Comparison of ENCODE assay signal across 21 mouse cellular contexts in the genomic region with DNA sequence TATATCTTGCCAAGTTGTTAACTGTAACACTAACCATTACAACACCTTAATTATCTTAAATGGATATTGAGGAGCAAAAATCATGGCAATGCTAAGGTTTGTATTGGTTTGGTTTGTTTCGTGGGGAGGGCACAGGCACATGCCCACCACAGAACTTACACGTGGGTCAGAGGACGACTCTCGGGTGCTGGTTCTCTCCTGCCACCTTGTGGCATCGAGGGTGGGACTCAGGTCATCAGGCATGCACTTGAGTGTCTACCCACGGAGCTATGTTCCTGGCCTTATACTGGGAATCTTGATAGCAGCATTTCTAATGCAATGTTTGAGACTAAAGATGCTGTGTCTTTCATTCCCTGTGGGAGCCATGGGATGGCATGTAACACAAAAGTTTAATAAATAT. TPM values are rescaled to one million over a fixed set of nuclear protein-coding genes. Genes with fewer than 3 reads are reported as not detected.
A peak's percentile ranks its signal among the peaks of the same experiment; 100 is the strongest.
DNase-seq lines count a peak whose midpoint lies in the region; ATAC-seq and TF ChIP-seq lines count a peak whose summit lies in the region.
"Had no signal": no experiment of that assay in that cellular context is flagged by ENCODE, and none has a peak within 500 bp of the region (broad histone marks: within the 10 kb centered on the region; RNA-seq: fewer than 3 reads in every experiment).

No protein-coding gene starts in this region.

- no peak overlapping the region for H3K4me2 ChIP-seq in intestine, postnatal 0 days (replicated peaks; ENCODE audit: low read depth)
- no peak overlapping the region for H3K4me2 ChIP-seq in intestine, embryonic 15.5 days (replicated peaks)
- no peak overlapping the region for H3K4me2 ChIP-seq in stomach, postnatal 0 days (replicated peaks; ENCODE audit: low read depth)
- no peak overlapping the region for H3K4me2 ChIP-seq in forebrain, embryonic 16.5 days (ENCODE audit: low read length)
- H3K4me2 ChIP-seq: forebrain, embryonic 15.5 days; neural tube, embryonic 15.5 days had no signal

- no peak overlapping the region for H3K4me3 ChIP-seq in intestine, postnatal 0 days (ENCODE audit: low read depth, low read length)
- no peak overlapping the region for H3K4me3 ChIP-seq in intestine, embryonic 15.5 days (replicated peaks)
- no peak overlapping the region for H3K4me3 ChIP-seq in MEL (ENCODE audit: control insufficient read depth in 1 of 2, insufficient read depth in 1 of 2, low read depth in 2 of 2, low read length in 2 of 2)
- no peak overlapping the region for H3K4me3 ChIP-seq in stomach, postnatal 0 days (ENCODE audit: low read depth, low read length)
- H3K4me3 ChIP-seq in forebrain, embryonic 16.5 days (replicated peaks; ENCODE audit: low read length), result no peak overlapping the region
- H3K4me3 ChIP-seq: forebrain, embryonic 15.5 days; heart, adult 2 months; midbrain, embryonic 10.5 days; neural tube, embryonic 15.5 days had no signal

- TF ChIP-seq EP300 in MEL (IDR thresholded peaks at IDR 0.05; ENCODE audit: low read depth in 1 of 2, low read length in 2 of 2), result no peak
- no peak for TF ChIP-seq EP300 in stomach, postnatal 0 days (optimal IDR thresholded peaks at IDR 0.05)

- no peaks in the 10 kb centered on the region for H3K79me2 ChIP-seq in MEL (ENCODE audit: control insufficient read depth, insufficient read depth, low read length, poor library complexity)

- no peak overlapping the region for H3K27ac ChIP-seq in intestine, postnatal 0 days (ENCODE audit: low read depth, low read length)
- no peak overlapping the region for H3K27ac ChIP-seq in intestine, embryonic 15.5 days
- no peak overlapping the region for H3K27ac ChIP-seq in MEL (ENCODE audit: control insufficient read depth, low read depth, low read length)
- H3K27ac ChIP-seq in stomach, postnatal 0 days (replicated peaks), result no peak overlapping the region
- no peak overlapping the region for H3K27ac ChIP-seq in forebrain, embryonic 16.5 days (ENCODE audit: low read length)
- H3K27ac ChIP-seq: forebrain, embryonic 15.5 days; heart, adult 2 months; midbrain, embryonic 10.5 days; neural tube, embryonic 15.5 days had no signal

- TF ChIP-seq RAD21 in MEL (IDR thresholded peaks at IDR 0.05; ENCODE audit: low read depth, low read length), result peak; percentile 24; the same call in 1 of the 2 replicates

- H3K36me3 ChIP-seq in intestine, postnatal 0 days (ENCODE audit: control insufficient read depth, insufficient read depth), result no peaks in the 10 kb centered on the region
- no peaks in the 10 kb centered on the region for H3K36me3 ChIP-seq in intestine, embryonic 15.5 days
- H3K36me3 ChIP-seq in MEL (ENCODE audit: control insufficient read depth in 1 of 2, insufficient read depth in 2 of 2, low read length in 2 of 2), result no peaks in the 10 kb centered on the region
- H3K36me3 ChIP-seq in stomach, postnatal 0 days (ENCODE audit: control insufficient read depth, insufficient read depth, low read length), result no peaks in the 10 kb centered on the region
- no peaks in the 10 kb centered on the region for H3K36me3 ChIP-seq in forebrain, embryonic 16.5 days (ENCODE audit: control insufficient read depth, insufficient read depth)
- H3K36me3 ChIP-seq: forebrain, embryonic 15.5 days; midbrain, embryonic 10.5 days; neural tube, embryonic 15.5 days had no signal

- peaks cover 57% of the 10 kb centered on the region for H3K27me3 ChIP-seq in intestine, postnatal 0 days (replicated peaks; ENCODE audit: control insufficient read depth, insufficient read depth, low read length)
- H3K27me3 ChIP-seq in intestine, embryonic 15.5 days (replicated peaks), result peaks cover 60% of the 10 kb centered on the region
- no peaks in the 10 kb centered on the region; a peak in 1 of 4 replicates for H3K27me3 ChIP-seq in MEL (ENCODE audit: control insufficient read depth in 1 of 2, insufficient read depth in 2 of 2, low read length in 2 of 2)
- H3K27me3 ChIP-seq in stomach, postnatal 0 days (ENCODE audit: control insufficient read depth, insufficient read depth, low read length), result peaks cover 25% of the 10 kb centered on the region
- peaks cover 51% of the 10 kb centered on the region for H3K27me3 ChIP-seq in forebrain, embryonic 16.5 days (replicated peaks; ENCODE audit: control insufficient read depth, insufficient read depth, low read length)

- peaks cover 4% of the 10 kb centered on the region; the same call in 1 of the 2 replicates for H3K9me3 ChIP-seq in intestine, postnatal 0 days (ENCODE audit: control insufficient read depth)
- H3K9me3 ChIP-seq in intestine, embryonic 15.5 days, result no peaks in the 10 kb centered on the region
- no peaks in the 10 kb centered on the region for H3K9me3 ChIP-seq in MEL (replicated peaks; ENCODE audit: insufficient read depth, low read length)
- 0 out of 2 replicates have a peak, but pooled peaks cover 2% of the 10 kb centered on the region for H3K9me3 ChIP-seq in stomach, postnatal 0 days (ENCODE audit: control insufficient read depth, low read length)
- peaks cover 4% of the 10 kb centered on the region; the same call in 1 of the 2 replicates for H3K9me3 ChIP-seq in forebrain, embryonic 16.5 days (ENCODE audit: control insufficient read depth, low read length)
- H3K9me3 ChIP-seq: forebrain, embryonic 15.5 days; neural tube, embryonic 15.5 days had no signal

- ATAC-seq in intestine, postnatal 0 days, result no peak
- no peak for ATAC-seq in intestine, embryonic 15.5 days
- ATAC-seq in stomach, postnatal 0 days (ENCODE audit: low FRiP score, low TSS enrichment), result no peak
- ATAC-seq in forebrain, embryonic 16.5 days, result no peak
- ATAC-seq: forebrain, embryonic 15.5 days; Patski had no signal

- H3K4me1 ChIP-seq in intestine, postnatal 0 days (replicated peaks; ENCODE audit: control insufficient read depth, insufficient read depth, low read length), result no peaks in the 10 kb centered on the region
- no peaks in the 10 kb centered on the region for H3K4me1 ChIP-seq in intestine, embryonic 15.5 days (replicated peaks)
- no peaks in the 10 kb centered on the region for H3K4me1 ChIP-seq in MEL (ENCODE audit: control insufficient read depth in 1 of 2, insufficient read depth in 2 of 2, low read length in 2 of 2)
- no peaks in the 10 kb centered on the region for H3K4me1 ChIP-seq in stomach, postnatal 0 days (replicated peaks; ENCODE audit: control insufficient read depth, insufficient read depth)
- peaks cover 14% of the 10 kb centered on the region for H3K4me1 ChIP-seq in forebrain, embryonic 16.5 days (replicated peaks; ENCODE audit: control insufficient read depth, insufficient read depth, low read length)

- H3K9ac ChIP-seq in intestine, postnatal 0 days (ENCODE audit: low read depth, low read length), result no peak overlapping the region
- H3K9ac ChIP-seq in intestine, embryonic 15.5 days, result no peak overlapping the region
- H3K9ac ChIP-seq in MEL (ENCODE audit: control insufficient read depth, low read depth, low read length, poor library complexity, severe bottlenecking), result no peak overlapping the region
- H3K9ac ChIP-seq in stomach, postnatal 0 days (ENCODE audit: low read length), result no peak overlapping the region
- no peak overlapping the region for H3K9ac ChIP-seq in forebrain, embryonic 16.5 days (replicated peaks; ENCODE audit: low read depth, low read length)
- H3K9ac ChIP-seq: forebrain, embryonic 15.5 days; neural tube, embryonic 15.5 days had no signal

- 35% methylated on average over 6 of the region's 6 CpGs for WGBS in intestine, postnatal 0 days
- 35% methylated on average over 6 of the region's 6 CpGs for WGBS in intestine, embryonic 15.5 days
- WGBS in stomach, postnatal 0 days, result 37% methylated on average over 6 of the region's 6 CpGs
- 39% methylated on average over 6 of the region's 6 CpGs for WGBS in forebrain, embryonic 16.5 days

- DNase-seq in retina, postnatal 1 day, result peak; percentile 51
- no peak for DNase-seq in retina, embryonic 14.5 days (ENCODE audit: low spot score)
- peak; percentile 10 for DNase-seq in MEL (ENCODE audit: low read depth, low spot score)
- DNase-seq in stomach, postnatal 0 days (ENCODE audit: low spot score), result no peak
- DNase-seq: cerebellum, adult 11-12 months; gastrocnemius, postnatal 10 days; heart, adult 2 months; kidney, postnatal 10 days; lung, postnatal 10 days; right cerebral cortex, adult 18-20 months had no signal

- no peak for TF ChIP-seq POLR2A in MEL (IDR thresholded peaks at IDR 0.05; ENCODE audit: control insufficient read depth in 1 of 2, insufficient read depth in 1 of 2, low read depth in 1 of 2, low read length in 2 of 2, poor library complexity in 1 of 2)

- TF ChIP-seq CTCF in intestine, postnatal 0 days (IDR thresholded peaks at IDR 0.05; ENCODE audit: low read depth), result peak; percentile 59
- peak in 2 of 3 experiments; percentile 30 to 34; a peak in 3 of 6 replicates for TF ChIP-seq CTCF in MEL (IDR thresholded peaks at IDR 0.05 in 2 of 3, conservative IDR thresholded peaks at IDR 0.05 in 1 of 3; ENCODE audit: control insufficient read depth in 1 of 3, insufficient read depth in 1 of 3, low read depth in 2 of 3, low read length in 3 of 3, poor library complexity in 1 of 3, severe bottlenecking in 1 of 3)
- peak; percentile 36; the same call in 1 of the 2 replicates for TF ChIP-seq CTCF in stomach, postnatal 0 days (IDR thresholded peaks at IDR 0.05; ENCODE audit: low read depth)

TF ChIP-seq in MEL, 35 proteins besides CTCF, POLR2A, EP300 and RAD21 (continues in another document):
- TF ChIP-seq SMC3 (IDR thresholded peaks at IDR 0.05; ENCODE audit: low read depth, low read length), result peak; percentile 32
- TF ChIP-seq TCF12 (IDR thresholded peaks at IDR 0.05; ENCODE audit: low read depth, low read length), result no peak
- TF ChIP-seq MEF2A (IDR thresholded peaks at IDR 0.05; ENCODE audit: extremely low read depth, insufficient replicate concordance, low read depth, low read length, poor library complexity, severe bottlenecking), result no peak

RNA-seq across cellular contexts. Expression of gene Olig2, which starts 8.2 kb away (rescaled TPM):
- not detected in 2 replicates for polyA plus RNA-seq in intestine, postnatal 0 days (2015; fragmentation: Nextera tagmentation; extraction: Ambion mirVana)
- polyA plus RNA-seq in intestine, embryonic 15.5 days (2015; fragmentation: Nextera tagmentation; extraction: Ambion mirVana), result not detected in 2 replicates
- total RNA-seq in MEL (2012; rRNA removed), result not detected in 2 replicates
- polyA plus RNA-seq in MEL (2012; ENCODE audit: insufficient read depth in 1 of 2, insufficient read length in 2 of 2, low read depth in 1 of 2, low replicate concordance in 2 of 2, missing spikeins in 1 of 2), result not detected
- not detected in 2 replicates for polyA plus RNA-seq in stomach, postnatal 0 days (2015; fragmentation: Nextera tagmentation; extraction: Ambion mirVana)
- 4.7 and 5.7 TPM in 2 replicates for polyA plus RNA-seq in forebrain, embryonic 16.5 days (2015; fragmentation: Nextera tagmentation; extraction: Ambion mirVana)
- total RNA-seq: gastrocnemius, postnatal 10 days; heart, adult 2 months; liver, adult 2 months had no signal
- polyA plus RNA-seq: heart, adult 2 months; heart, embryonic 16.5 days; liver, adult 2 months; Patski; stomach, embryonic 16.5 days had no signal

RNA-seq across cellular contexts. Expression of gene Olig1, which starts 52.5 kb away (rescaled TPM):
- not detected in 2 replicates for polyA plus RNA-seq in intestine, postnatal 0 days (2015; fragmentation: Nextera tagmentation; extraction: Ambion mirVana)
- 0.13 TPM in 1 of 2 replicates, not detected in the other for polyA plus RNA-seq in intestine, embryonic 15.5 days (2015; fragmentation: Nextera tagmentation; extraction: Ambion mirVana)
- not detected in 2 replicates for total RNA-seq in MEL (2012; rRNA removed)
- polyA plus RNA-seq in MEL (2012; ENCODE audit: insufficient read depth in 1 of 2, insufficient read length in 2 of 2, low read depth in 1 of 2, low replicate concordance in 2 of 2, missing spikeins in 1 of 2), result not detected
- 0.04 and 0.06 TPM in 2 replicates for polyA plus RNA-seq in stomach, postnatal 0 days (2015; fragmentation: Nextera tagmentation; extraction: Ambion mirVana)
- 32.3 and 39.7 TPM in 2 replicates for polyA plus RNA-seq in forebrain, embryonic 16.5 days (2015; fragmentation: Nextera tagmentation; extraction: Ambion mirVana)
- total RNA-seq: heart, adult 2 months had no signal
- polyA plus RNA-seq: Patski; spleen, adult 2 months had no signal

Comparison
In these comparisons a context has a peak if more than half of its experiments do, and no peak if none do; other contexts are left out.
1. DNase-seq: peak in retina, postnatal 1 day (single experiment) and MEL (single experiment); none in retina, embryonic 14.5 days (single experiment) and stomach, postnatal 0 days (single experiment).
2. RNA of gene Olig1, which starts 52.5 kb away (polyA plus RNA-seq): 32.3 to 39.7 TPM in forebrain, embryonic 16.5 days; 0.13 TPM in intestine, embryonic 15.5 days, 0.04 to 0.06 TPM in stomach, postnatal 0 days, not detected in intestine, postnatal 0 days and not detected in MEL; every median in the first group is over 10 times any median in the second.
3. Peak in every context shown above with its lines, with median percentiles within 50 percentile points of each other: CTCF ChIP-seq.